Mouse (Mus musculus): ENCODE results near the gene Fzr1. TPM values are rescaled to one million over a fixed set of nuclear protein-coding genes. Genes with fewer than 3 reads are reported as not detected.
A peak's percentile ranks its signal among the peaks of the same experiment; 100 is the strongest.

Fzr1 gene
- polyA plus RNA-seq, 1 experiment from 2014 or later: 117 TPM

GRCm38 (mm10) chr10:81405588-81406201, 27.4 kb upstream of the Fzr1 start:
- Histone ChIP-seq H3K4me3 (peak overlapping the region; percentile 7; the same call in 1 of the 2 replicates), H3K27ac (peak overlapping the region; percentile 86; the same call in 1 of the 2 replicates), H3K9me3 (no peaks in the 10 kb centered on the region), H3K36me3 (peaks cover 31% of the 10 kb centered on the region), H3K4me1 (peaks cover 92% of the 10 kb centered on the region), H3K27me3 (ENCODE audit: insufficient read depth, poor library complexity, severe bottlenecking) (peaks cover 68% of the 10 kb centered on the region)
- no peak for DNase-seq (ENCODE audit: low spot score)
- WGBS: 39% methylated on average over 13 of the region's 13 CpGs

GRCm38 (mm10) chr10:81404720-81405119, 26.4 kb upstream of the Fzr1 start:
- Histone ChIP-seq H3K27ac (0 out of 2 replicates have a peak overlapping the region, but pooled peaks have one; percentile 6), H3K36me3 (peaks cover 41% of the 10 kb centered on the region), H3K4me3 (0 out of 2 replicates have a peak overlapping the region, but pooled peaks have one; percentile 16), H3K27me3 (ENCODE audit: insufficient read depth, poor library complexity, severe bottlenecking) (peaks cover 78% of the 10 kb centered on the region), H3K9me3 (no peaks in the 10 kb centered on the region), H3K4me1 (peaks cover 91% of the 10 kb centered on the region)
- WGBS: 48% methylated on average over 18 of the region's 18 CpGs
- DNase-seq (ENCODE audit: low spot score): no peak

GRCm38 (mm10) chr10:81404082-81404481, 25.8 kb upstream of the Fzr1 start:
- DNase-seq (ENCODE audit: low spot score): no peak
- Histone ChIP-seq H3K27ac (no peak overlapping the region), H3K27me3 (ENCODE audit: insufficient read depth, poor library complexity, severe bottlenecking) (peaks cover 84% of the 10 kb centered on the region), H3K4me1 (peaks cover 85% of the 10 kb centered on the region), H3K9me3 (no peaks in the 10 kb centered on the region), H3K4me3 (no peak overlapping the region), H3K36me3 (peaks cover 47% of the 10 kb centered on the region)
- WGBS: 13% methylated on average over 9 of the region's 9 CpGs

- Histone ChIP-seq H3K9me3 (no peaks in the 10 kb centered on the region), H3K4me3 (no peak overlapping the region), H3K27me3 (ENCODE audit: insufficient read depth, poor library complexity, severe bottlenecking) (peaks cover 82% of the 10 kb centered on the region), H3K27ac (peak overlapping the region; percentile 91), H3K4me1 (peaks cover 79% of the 10 kb centered on the region), H3K36me3 (peaks cover 48% of the 10 kb centered on the region)
- DNase-seq (ENCODE audit: low spot score): no peak
- 58% methylated on average over 10 of the region's 10 CpGs for WGBS
Measured at GRCm38 (mm10) chr10:81403511-81403910, 25.2 kb upstream of the Fzr1 start.

GRCm38 (mm10) chr10:81402227-81402765, 24.0 kb upstream of the Fzr1 start:
- peaks cover 78% of the 10 kb centered on the region for H3K27me3 ChIP-seq (ENCODE audit: insufficient read depth, poor library complexity, severe bottlenecking)
- peak overlapping the region; percentile 49 for H3K4me3 ChIP-seq
- WGBS: 22% methylated on average over 7 of the region's 7 CpGs
- H3K4me1 ChIP-seq: peaks cover 72% of the 10 kb centered on the region
- DNase-seq (ENCODE audit: low spot score): no peak
- H3K9me3 ChIP-seq: no peaks in the 10 kb centered on the region
- peaks cover 54% of the 10 kb centered on the region for H3K36me3 ChIP-seq
- H3K27ac ChIP-seq: peak overlapping the region; percentile 91

GRCm38 (mm10) chr10:81401521-81402226, 23.4 kb upstream of the Fzr1 start:
- H3K4me1 ChIP-seq: peaks cover 67% of the 10 kb centered on the region
- 6% methylated on average over 18 of the region's 18 CpGs for WGBS
- peak overlapping the region; percentile 49 for H3K4me3 ChIP-seq
- H3K27me3 ChIP-seq (ENCODE audit: insufficient read depth, poor library complexity, severe bottlenecking): peaks cover 78% of the 10 kb centered on the region
- H3K36me3 ChIP-seq: peaks cover 51% of the 10 kb centered on the region
- H3K9me3 ChIP-seq: no peaks in the 10 kb centered on the region
- peak; percentile 94 for DNase-seq (ENCODE audit: low spot score)
- peak overlapping the region; percentile 91 for H3K27ac ChIP-seq

GRCm38 (mm10) chr10:81401205-81401520, 22.8 kb upstream of the Fzr1 start:
- H3K4me1 ChIP-seq: peaks cover 62% of the 10 kb centered on the region
- H3K4me3 ChIP-seq: peak overlapping the region; percentile 13
- peaks cover 51% of the 10 kb centered on the region for H3K36me3 ChIP-seq
- WGBS: 23% methylated on average over 10 of the region's 10 CpGs
- no peaks in the 10 kb centered on the region for H3K9me3 ChIP-seq
- peaks cover 75% of the 10 kb centered on the region for H3K27me3 ChIP-seq (ENCODE audit: insufficient read depth, poor library complexity, severe bottlenecking)
- no peak for DNase-seq (ENCODE audit: low spot score)
- H3K27ac ChIP-seq: peak overlapping the region; percentile 91

GRCm38 (mm10) chr10:81400371-81401204, 22.3 kb upstream of the Fzr1 start:
- WGBS: 46% methylated on average over 22 of the region's 22 CpGs
- peaks cover 45% of the 10 kb centered on the region for H3K36me3 ChIP-seq
- no peak for DNase-seq (ENCODE audit: low spot score)
- no peaks in the 10 kb centered on the region for H3K9me3 ChIP-seq
- H3K27me3 ChIP-seq (ENCODE audit: insufficient read depth, poor library complexity, severe bottlenecking): peaks cover 69% of the 10 kb centered on the region
- peak overlapping the region; percentile 10 for H3K4me3 ChIP-seq
- H3K4me1 ChIP-seq: peaks cover 58% of the 10 kb centered on the region
- H3K27ac ChIP-seq: peak overlapping the region; percentile 73

GRCm38 (mm10) chr10:81399798-81400308, 21.5 kb upstream of the Fzr1 start:
- Histone ChIP-seq H3K36me3 (peaks cover 39% of the 10 kb centered on the region), H3K4me1 (peaks cover 56% of the 10 kb centered on the region), H3K27me3 (ENCODE audit: insufficient read depth, poor library complexity, severe bottlenecking) (peaks cover 62% of the 10 kb centered on the region), H3K27ac (peak overlapping the region; percentile 73; the same call in 1 of the 2 replicates), H3K9me3 (no peaks in the 10 kb centered on the region), H3K4me3 (peak overlapping the region; percentile 10; the same call in 1 of the 2 replicates)
- WGBS: 69% methylated on average over 18 of the region's 18 CpGs
- DNase-seq (ENCODE audit: low spot score): no peak

- Histone ChIP-seq H3K9me3 (no peaks in the 10 kb centered on the region), H3K27me3 (ENCODE audit: insufficient read depth, poor library complexity, severe bottlenecking) (peaks cover 57% of the 10 kb centered on the region), H3K4me3 (no peak overlapping the region), H3K27ac (no peak overlapping the region; the same call in 1 of the 2 replicates), H3K36me3 (peaks cover 34% of the 10 kb centered on the region), H3K4me1 (peaks cover 51% of the 10 kb centered on the region)
- DNase-seq (ENCODE audit: low spot score): no peak
- 56% methylated on average over 5 of the region's 5 CpGs for WGBS
Measured at GRCm38 (mm10) chr10:81399296-81399695, 21.0 kb upstream of the Fzr1 start.

GRCm38 (mm10) chr10:81396749-81397148, 18.4 kb upstream of the Fzr1 start:
- no peak overlapping the region for H3K4me3 ChIP-seq
- peaks cover 39% of the 10 kb centered on the region for H3K27me3 ChIP-seq (ENCODE audit: insufficient read depth, poor library complexity, severe bottlenecking)
- DNase-seq (ENCODE audit: low spot score): no peak
- WGBS: 80% methylated on average over 5 of the region's 5 CpGs
- H3K36me3 ChIP-seq: peaks cover 25% of the 10 kb centered on the region
- peaks cover 47% of the 10 kb centered on the region for H3K4me1 ChIP-seq
- H3K9me3 ChIP-seq: no peaks in the 10 kb centered on the region
- no peak overlapping the region for H3K27ac ChIP-seq

GRCm38 (mm10) chr10:81395865-81396264, 17.5 kb upstream of the Fzr1 start:
- Histone ChIP-seq H3K9me3 (no peaks in the 10 kb centered on the region), H3K4me3 (no peak overlapping the region)
- WGBS: 86% methylated on average over 4 of the region's 4 CpGs

More at GRCm38 (mm10) chr10:81395865-81396264, 17.5 kb upstream of the Fzr1 start:
- no peak for DNase-seq (ENCODE audit: low spot score)
- H3K27ac ChIP-seq: no peak overlapping the region
- H3K36me3 ChIP-seq: peaks cover 31% of the 10 kb centered on the region
- H3K27me3 ChIP-seq (ENCODE audit: insufficient read depth, poor library complexity, severe bottlenecking): peaks cover 35% of the 10 kb centered on the region
- H3K4me1 ChIP-seq: peaks cover 38% of the 10 kb centered on the region
